Mouse (Mus musculus) layer of hippocampus, adult 2 months (tissue): ENCODE results near the gene Rrp8. TPM values are rescaled to one million over a fixed set of nuclear protein-coding genes. Genes with fewer than 3 reads are reported as not detected.

Experiments
- DNase-seq, 2 experiments: peaks; one replicate each; pipeline ENCODE4 v3.0.0; 2022; ENCODE audit warnings: low spot score in 2 of 2
- H3K27ac ChIP-seq: fragments of 200-600 bp; 2 replicates; pipeline ENCODE4 v1.8.1; 2022
- H3K4me3 ChIP-seq: fragments of 200-600 bp; 2 replicates; pipeline ENCODE4 v1.8.1; 2022; ENCODE audit warnings: mild to moderate bottlenecking
- CTCF ChIP-seq: fragments of 200-600 bp; conservative IDR thresholded peaks from 2 replicates; pipeline ENCODE4 v1.8.1; 2022; ENCODE audit warnings: antibody characterized with exemption, mild to moderate bottlenecking, moderate library complexity
- long read RNA-seq, 2 experiments: library from polyadenylated mRNA; stranded (forward); transcript quantifications; one replicate each; pipeline ENCODE4 v2.0.0; 2021; ENCODE audit warnings: borderline mapping rate in 2 of 2
- total RNA-seq, 2 experiments: library from RNA; stranded (reverse); gene quantifications; 2 replicates each; pipeline ENCODE4 v1.2.3; 2021

The Rrp8 gene
- total RNA-seq: 10 to 100 TPM in 1 of 2 experiments, 1 to 10 TPM in 1; 8.9 to 14.3 TPM
- long read RNA-seq, experiment 1, transcript Rrp8-201 (7 exons, 3,053 nt): major isoform, 9 of 11 reads
- long read RNA-seq, experiment 1, partial matches to known transcripts: 0 of 11 reads
- long read RNA-seq, experiment 1, other reads (novel, unspliced or antisense): 2 of 11 reads
- long read RNA-seq, experiment 2, transcript Rrp8-201 (7 exons, 3,053 nt): major isoform, 5 of 10 reads
- long read RNA-seq, experiment 2, partial matches to known transcripts: 0 of 10 reads
- long read RNA-seq, experiment 2, other reads (novel, unspliced or antisense): 5 of 10 reads

DNA sequence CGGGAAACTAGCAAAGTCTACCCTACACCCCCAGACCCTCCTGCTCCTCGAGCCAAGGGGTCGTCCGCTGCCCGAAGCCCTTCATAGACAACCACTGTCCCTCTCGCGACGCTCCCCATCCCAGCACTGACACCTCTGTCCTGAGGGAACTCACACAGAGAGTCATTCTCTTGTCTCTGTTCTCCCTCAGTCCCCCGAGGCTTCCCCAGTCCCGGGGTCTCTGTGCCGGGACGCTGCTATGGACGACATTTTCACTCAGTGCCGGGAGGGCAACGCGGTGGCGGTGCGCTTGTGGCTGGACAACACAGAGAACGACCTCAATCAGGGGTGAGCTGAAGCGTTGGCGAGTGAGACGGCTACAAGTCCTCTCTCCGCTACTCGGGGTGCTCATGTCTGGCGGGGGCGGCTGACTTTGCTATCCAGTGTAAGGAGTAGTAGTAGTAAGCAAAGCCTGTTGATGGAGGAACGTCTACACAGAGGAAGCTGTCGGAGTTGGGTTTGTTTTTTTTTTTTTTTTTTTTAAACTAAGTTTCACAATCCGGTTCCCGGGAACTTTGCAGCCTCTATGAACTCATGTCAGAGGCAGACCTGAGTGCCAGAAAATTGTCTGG lies at the start of gene Rrp8:
Gene Rrp8, minus strand, starts transcription at position 475 of the 611 bp plus-strand sequence.
- DNase-seq: no peak
- Histone ChIP-seq H3K27ac (peak within 1 kb of the TSS; percentile 96), H3K4me3 (peak within 1 kb of the TSS; percentile 96)
- no peak for TF ChIP-seq CTCF

DNA sequence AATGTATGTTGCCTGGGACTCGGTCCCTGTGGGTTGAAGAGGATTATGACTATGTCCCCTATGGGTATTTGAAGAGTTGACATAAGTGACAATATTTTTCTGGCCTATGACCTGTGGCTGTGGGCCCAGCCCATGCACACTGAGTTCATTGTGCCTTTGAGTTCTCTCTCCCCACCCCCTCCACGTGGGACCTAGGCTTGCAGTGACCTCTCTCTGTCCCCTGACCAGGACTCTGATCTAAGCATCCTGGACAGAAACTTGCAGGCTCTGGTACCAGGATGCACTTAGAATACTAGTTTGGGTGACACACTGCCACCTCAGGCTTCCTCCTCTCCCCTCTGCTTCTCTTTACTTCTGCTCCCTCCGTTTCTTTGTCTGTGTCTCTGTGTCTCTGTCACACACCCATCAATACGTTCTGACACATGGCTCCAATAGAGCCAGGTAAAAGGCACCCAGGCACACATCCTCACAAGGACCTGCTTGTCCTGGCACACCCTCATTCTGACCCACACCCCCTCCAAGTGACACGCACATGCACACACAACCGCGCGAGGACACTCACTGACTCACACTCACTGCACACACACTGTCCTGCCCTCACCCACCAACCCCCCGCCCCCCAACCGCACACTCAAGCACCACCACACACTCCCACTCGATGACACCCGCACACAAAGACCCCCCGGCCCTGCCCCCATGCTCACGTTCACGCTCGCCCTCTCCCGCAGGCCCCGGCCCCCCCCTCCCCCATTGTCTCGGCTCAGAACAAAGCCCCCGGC lies 49.5 kb upstream of the Rrp8 start:
- no peak for DNase-seq
- Histone ChIP-seq H3K27ac (peak overlapping the region; percentile 73; the same call in 1 of the 2 replicates), H3K4me3 (peak overlapping the region; percentile 64)
- TF ChIP-seq CTCF: no peak

DNA sequence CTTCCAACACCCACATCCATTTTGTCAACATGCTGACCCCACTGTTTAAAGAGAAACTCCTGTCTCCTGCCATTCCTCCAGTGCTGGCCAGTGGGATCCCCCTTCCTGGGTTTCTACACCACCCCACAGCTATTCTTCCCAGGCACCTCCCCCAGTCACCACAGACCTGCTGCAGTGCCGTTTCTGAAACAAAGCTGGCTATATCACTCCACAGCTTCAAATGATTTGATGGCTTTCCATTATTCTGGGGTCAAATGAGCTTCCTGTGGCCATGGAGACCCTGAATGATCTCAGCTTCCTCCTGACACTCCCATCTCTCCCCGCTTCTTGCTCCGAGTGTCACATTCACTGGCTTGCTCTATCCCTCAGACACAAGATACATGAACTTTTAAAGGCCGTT lies 47.4 kb upstream of the Rrp8 start:
- Histone ChIP-seq H3K4me3 (no peak overlapping the region), H3K27ac (no peak overlapping the region)
- no peak for TF ChIP-seq CTCF
- DNase-seq: no peak

DNA sequence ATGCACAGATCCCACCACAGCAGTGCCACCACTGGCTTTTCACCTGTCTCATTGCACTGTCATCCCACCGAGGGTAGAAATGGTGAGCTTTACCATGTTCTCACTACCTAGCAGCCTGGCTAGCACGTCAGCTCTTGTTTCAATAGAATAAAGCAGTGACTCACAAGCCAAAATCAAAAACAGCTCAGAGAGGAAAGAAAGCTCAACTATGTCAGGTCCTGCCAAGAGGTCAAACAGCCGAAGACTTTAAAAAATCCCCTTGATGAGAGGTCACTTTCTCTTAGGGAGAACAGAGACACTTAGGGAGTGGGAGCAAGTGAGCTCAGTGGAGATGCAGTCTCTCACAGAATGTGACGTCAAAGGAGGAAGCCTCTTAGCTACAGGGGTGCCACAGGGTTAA lies 46.7 kb upstream of the Rrp8 start:
- TF ChIP-seq CTCF: no peak
- H3K27ac ChIP-seq: no peak overlapping the region
- no peak overlapping the region for H3K4me3 ChIP-seq
- DNase-seq: no peak

DNA sequence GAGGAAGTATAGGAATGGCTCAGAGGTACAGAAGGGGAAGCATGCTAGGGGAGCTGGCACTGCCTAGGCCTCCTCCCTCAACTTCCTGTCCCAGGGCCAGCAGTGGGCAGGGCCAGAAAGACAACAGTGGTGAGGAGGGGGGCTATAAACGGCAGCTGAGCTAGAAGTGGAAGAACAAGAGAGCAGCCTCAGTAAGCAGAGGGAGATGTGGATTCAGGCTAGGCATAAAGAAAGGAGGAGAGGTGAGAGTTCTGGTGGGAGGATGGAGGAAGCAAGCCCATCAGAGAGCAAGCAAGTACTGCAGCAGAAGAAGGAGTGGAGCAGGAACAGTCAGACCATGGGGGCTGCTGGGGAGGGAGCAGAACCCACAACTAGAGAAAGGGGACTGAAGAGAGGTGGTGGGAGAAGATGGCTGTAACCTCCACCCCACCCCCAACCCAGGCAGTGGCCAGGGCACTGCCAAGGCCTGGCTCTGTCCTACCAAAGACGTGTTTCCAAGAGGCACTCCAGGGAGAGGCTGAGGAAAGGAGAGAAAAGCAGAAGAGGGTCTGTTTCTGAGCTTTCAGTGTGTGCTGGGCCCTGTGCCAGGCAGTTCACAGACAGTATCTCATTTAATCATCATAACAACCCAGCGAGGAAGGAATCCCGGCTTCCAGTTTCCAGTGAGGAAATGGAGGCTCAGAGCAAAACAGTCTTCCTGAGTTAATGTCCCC lies 41.5 kb upstream of the Rrp8 start:
- H3K27ac ChIP-seq: peak overlapping the region; percentile 44; the same call in 1 of the 2 replicates
- DNase-seq: no peak
- no peak for TF ChIP-seq CTCF

DNA sequence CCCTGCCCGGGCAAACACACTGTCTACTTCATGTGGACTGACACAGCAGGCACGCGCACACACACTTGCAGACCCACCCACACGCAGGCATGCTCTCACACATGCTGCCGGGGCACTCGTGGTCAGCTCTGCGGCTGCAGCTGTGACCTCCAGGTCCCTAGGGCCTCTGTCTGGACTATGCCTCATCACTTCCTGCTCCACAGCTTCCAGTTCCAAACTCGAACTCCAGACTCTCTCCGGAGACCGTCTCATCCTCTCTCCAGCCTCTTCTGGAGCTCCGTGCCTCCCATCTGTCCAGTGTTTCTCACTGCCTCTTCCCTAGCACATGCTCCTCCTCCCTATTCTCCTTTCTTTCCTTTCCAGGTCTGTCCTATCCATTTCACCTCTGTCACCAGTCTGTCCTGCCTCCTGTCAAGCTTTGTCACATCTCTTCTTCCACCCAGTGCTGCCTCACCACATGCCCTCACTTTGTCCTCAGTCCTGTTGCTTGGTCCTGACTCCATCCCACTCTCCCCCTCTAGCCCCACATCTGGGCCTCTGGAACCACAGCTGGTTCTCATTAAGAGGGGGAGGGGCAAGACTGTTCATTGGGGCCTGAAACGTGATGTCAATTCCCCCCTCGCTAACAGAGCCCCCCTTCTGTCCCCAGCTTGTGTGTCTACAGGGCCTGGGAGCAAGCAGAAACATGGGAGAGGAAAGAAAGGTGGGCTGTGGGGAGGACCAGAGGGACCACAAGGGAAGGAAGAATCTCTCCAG lies 40.8 kb upstream of the Rrp8 start:
- no peak for TF ChIP-seq CTCF
- Histone ChIP-seq H3K27ac (peak overlapping the region; percentile 44; the same call in 1 of the 2 replicates), H3K4me3 (no peak overlapping the region)
- no peak for DNase-seq

More for the DNA sequence above, 41.5 kb upstream of the Rrp8 start:
- H3K4me3 ChIP-seq: no peak overlapping the region

DNA sequence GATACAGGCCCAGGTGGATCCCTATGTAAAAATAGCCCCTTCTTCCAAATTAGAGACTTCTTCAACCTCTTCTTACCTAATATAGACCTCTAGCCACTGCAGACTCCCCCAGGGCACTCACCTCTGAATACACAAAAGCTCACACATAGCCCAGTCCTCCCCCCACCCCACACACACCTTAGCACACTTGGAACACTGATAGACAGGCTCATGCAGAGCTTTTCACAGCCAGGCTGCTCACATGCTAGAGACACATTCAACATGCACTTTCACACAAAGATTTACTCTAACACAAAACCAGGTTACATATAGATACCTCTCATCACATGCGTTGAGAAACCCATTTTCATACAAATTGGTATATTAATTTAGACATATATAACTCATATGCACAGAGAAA lies 40.1 kb upstream of the Rrp8 start:
- no peak for DNase-seq
- H3K27ac ChIP-seq: no peak overlapping the region
- TF ChIP-seq CTCF: no peak
- no peak overlapping the region for H3K4me3 ChIP-seq

DNA sequence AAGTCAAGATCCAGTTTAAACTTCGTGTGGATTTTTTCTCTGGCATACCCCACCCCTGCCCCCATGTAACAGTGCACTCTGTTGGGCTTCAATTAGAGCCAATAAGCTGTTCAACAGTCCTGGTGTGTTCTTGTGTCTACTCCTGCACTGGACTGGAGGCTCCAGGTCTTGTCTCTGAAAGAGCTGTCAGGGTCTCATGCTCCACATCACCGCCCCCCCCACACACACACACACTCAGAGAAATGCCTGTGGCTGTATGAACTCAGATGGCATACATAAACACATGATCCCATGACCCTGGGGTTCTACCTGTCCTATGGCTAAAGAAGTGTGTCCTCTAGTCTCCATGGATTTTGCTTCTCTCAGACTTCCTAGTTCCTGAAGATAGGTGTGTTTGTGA lies 38.8 kb upstream of the Rrp8 start:
- TF ChIP-seq CTCF: no peak
- no peak for DNase-seq
- Histone ChIP-seq H3K27ac (no peak overlapping the region), H3K4me3 (no peak overlapping the region)

DNA sequence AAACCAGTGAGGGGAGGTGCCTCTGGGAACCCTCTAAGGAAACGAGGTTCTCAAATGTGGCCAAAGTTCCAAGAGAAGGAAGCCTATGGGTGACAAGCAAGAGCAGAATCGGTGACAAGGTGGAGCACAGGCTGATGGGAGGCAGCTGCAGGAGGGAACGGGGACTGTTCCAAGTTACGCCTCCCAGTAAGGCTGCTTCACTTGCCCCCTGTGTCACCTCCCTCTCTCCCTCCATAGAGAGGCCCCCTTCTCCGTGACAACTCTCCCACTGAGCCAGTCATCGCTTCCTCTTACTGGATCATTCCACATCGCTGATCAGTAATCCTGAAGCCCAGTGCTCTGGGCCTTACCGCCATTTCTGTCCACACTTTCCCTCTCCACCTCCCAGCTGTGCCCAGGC lies 37.5 kb upstream of the Rrp8 start:
- Histone ChIP-seq H3K4me3 (no peak overlapping the region), H3K27ac (no peak overlapping the region)
- DNase-seq: no peak
- TF ChIP-seq CTCF: no peak

DNA sequence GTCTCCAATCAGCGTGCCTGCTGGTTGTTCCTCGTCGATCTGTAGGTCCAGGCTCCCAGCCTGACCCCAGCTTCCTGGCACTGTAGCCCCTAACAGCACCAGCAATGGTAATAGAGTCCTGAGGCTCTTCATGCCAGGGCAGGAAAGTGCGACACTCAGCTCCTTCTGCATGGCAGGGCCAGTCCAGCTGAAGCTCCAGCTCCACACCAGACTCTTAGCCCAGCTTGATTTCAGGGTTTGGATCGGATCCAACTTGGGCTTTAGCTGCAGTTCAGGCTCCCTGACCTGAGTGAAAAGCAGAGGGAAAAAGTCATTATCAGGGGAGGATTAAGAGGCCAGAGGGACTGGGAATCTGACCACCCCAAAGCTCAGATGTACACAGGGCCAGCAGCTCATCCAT lies 35.9 kb upstream of the Rrp8 start:
- TF ChIP-seq CTCF: no peak
- H3K27ac ChIP-seq: no peak overlapping the region
- no peak overlapping the region for H3K4me3 ChIP-seq
- no peak for DNase-seq

DNA sequence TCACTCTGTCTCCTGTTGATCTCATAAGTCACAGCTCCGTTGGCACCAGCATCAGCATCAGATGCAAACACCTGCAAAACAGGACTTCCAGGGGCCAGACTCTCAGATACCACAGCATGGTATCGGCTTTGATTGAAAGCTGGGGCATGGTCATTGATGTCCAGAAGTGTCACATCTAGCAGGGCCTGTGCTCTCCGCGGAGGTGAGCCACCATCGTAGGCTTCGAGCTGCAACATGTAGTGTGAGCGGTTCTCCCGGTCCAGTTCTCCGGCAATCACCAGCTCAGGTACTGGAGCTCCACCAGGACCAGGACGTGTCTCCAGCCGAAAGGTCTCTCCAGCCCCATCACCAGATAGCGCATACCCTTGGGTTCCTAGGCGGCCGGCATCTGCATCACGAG lies 35.1 kb upstream of the Rrp8 start:
- H3K4me3 ChIP-seq: no peak overlapping the region
- TF ChIP-seq CTCF: no peak
- no peak for DNase-seq
- no peak overlapping the region for H3K27ac ChIP-seq

DNA sequence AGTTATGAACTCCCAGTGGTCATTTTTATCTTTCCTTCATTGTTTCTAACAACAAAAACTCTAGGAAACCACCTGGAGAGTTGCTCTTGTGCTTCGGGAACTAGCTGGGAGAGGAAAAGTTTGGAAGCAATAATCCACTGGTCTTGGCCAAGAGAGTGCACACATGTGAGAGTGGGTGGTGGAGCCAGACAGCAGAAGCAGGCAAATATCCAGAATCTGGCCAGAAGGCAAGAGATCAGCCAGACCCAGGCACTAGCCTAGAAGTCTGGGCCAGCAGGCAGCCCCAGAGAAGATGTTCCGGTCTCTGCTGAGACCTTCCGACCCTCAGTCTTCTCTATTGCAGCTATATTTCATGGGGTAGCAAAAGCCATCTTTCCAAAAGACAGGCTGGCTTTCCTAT lies 32.8 kb upstream of the Rrp8 start:
- no peak overlapping the region for H3K27ac ChIP-seq
- no peak for DNase-seq
- no peak for TF ChIP-seq CTCF
- H3K4me3 ChIP-seq: no peak overlapping the region

DNA sequence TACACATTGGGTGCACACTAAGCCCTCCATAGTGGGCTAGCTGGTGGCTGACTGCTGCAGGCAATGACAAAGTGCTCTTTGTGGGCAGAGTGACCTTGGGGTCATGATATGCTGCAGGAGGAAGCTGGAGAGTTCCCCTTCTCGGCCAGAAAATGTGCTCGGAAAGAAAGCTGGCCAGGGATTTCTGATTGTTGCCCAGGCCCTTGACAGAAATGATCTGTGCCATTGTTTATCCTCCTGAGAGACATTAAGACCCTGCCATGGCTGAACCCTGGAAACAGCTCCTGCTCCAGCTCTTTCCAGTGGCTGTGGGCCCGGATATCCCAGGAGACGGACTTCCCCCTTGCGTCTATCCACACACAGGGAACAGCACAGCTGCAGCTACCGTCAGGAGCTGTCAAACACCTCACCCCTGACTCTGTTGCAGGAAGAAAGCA lies 30.6 kb upstream of the Rrp8 start:
- Histone ChIP-seq H3K27ac (peak overlapping the region; percentile 40; the same call in 1 of the 2 replicates), H3K4me3 (no peak overlapping the region)
- no peak for TF ChIP-seq CTCF
- DNase-seq: no peak
